Mouse (Mus musculus) 416B (cell line): ENCODE data around the gene Cfdp1.

Experiments
- DNase-seq: peaks from one replicate; pipeline ENCODE4 v3.0.0; 2011; ENCODE audit warnings: low read depth

Cfdp1 gene

DNA sequence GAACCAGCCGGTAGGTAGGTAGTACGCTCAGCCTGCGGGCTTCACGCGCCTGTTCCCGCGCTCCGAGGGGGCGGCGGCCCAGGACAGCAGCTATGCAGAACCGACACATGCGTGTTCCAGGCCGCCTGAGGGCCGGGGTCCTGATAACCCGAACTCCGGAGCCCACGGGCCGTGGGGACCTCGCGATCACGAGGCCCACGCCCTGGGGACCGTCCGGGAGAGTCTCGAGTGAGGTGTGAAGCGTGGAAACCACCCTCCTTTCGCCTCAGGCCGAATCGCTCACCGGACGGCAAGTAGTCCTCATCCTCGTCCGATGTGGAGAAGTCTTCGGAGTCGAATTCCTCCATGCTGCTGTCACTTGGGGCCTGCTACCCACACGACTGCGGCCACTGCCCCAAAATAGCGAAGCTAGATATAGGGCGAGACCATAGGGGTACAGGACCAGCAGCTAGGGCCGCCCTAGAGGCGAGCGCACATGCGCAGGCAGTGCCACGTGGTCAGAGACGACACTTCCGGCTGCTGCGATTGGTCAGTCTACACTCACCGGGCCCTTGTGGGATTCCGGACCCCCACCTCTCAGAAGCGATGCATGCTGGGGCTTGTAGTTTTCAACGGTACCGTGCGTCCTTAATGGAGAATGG, at the start of gene Cfdp1:
Cfdp1 (minus strand) TSS at position 431 of the 641 bp plus-strand sequence.
- peak; percentile 97 for DNase-seq

DNA sequence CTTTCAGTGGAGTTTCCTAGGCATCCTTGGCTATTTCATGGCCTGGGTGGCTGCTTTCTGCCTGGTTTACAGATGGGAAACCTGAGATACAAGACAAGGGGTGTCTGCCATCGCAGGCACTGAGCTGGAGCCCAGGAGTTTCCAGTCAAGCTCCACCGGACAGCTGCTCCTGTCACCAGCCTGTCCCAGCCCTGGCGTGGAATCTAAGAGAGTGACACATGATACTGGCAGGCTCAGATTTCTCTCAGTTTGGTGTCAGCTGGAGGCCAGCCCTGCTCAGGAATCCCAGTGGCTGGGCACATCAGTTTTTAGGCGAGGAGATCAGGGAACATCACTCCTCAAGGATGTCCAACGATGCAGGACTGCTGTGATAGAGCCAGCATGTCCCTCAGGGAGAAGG, 48.0 kb upstream of the Cfdp1 start:
- DNase-seq = no peak

DNA sequence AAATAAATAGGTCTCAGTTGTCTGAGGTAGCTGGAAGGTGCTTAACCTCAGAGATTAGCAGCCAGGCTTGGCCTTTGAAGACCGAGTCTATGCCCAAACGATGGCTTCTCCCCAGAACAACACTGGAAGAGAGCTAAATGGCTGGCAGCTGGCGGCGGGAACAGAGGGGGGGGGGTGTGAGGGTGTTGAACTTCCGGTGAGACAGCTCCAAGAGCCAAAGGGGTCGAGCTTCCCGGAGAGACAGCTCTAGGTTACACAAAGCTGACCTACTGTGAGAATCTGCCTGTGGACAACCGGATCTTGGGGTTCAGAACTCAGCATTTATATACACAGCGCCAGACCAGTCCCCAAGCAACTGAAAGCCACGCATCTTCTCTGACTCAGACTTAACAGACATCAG, 44.5 kb upstream of the Cfdp1 start:
- DNase-seq = no peak

DNA sequence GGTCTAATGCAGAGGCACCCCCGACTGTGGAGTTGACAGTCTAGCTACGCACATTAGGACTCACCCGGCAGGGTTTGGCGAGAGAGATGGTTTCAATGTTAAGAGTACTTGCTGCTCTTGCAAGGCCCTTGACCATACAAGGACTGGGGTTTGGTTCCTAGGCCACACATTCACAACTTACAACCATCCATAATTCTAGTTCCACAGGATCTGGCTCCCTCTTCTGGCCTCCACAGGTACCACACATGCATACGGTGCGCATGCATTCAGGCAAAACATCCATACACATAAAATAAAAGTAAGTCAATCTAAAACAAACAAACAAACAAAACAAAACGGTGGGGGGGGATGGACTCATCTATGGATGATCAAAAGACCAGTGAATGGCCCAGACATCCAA, 40.9 kb upstream of the Cfdp1 start:
- peak; percentile 17 for DNase-seq

DNA sequence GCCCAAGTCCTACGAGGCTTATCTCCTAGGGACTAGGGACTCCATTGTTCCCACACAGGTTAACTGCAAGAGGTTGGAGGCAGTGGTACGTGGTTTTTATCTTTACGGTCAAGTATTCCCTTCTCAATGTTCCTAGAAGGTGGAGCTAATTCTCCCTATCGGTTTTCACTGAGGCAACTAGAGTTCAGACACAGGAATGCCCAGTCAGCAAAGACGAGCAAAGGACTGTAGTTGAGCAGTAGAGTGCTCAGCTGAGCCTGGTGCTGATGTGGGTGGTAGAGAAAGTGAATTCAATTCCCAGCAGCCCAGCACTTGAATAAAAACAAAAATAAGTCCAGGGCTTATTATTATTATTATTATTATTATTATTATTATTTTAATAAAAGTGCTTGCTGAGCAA, 38.5 kb upstream of the Cfdp1 start:
- no peak for DNase-seq

DNA sequence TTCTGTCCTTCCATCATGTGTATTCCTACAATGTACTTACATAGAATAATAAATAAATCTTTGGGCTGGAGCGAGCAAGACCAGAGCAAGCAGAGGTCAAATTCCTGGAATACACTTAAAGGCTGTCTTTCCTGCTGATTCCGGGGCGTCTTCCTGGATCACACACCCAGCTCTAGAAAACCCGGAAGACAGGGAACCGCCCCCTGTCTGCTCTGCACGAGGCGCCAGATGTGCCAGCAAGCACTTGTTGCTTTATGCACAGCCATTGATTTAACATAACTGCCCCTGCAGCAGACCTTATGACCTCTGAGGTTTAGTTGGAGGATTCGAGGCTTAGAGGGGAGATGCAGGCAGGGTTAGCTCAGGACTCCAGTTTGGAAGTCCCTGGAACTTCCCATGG, 37.9 kb upstream of the Cfdp1 start:
- no peak for DNase-seq

DNA sequence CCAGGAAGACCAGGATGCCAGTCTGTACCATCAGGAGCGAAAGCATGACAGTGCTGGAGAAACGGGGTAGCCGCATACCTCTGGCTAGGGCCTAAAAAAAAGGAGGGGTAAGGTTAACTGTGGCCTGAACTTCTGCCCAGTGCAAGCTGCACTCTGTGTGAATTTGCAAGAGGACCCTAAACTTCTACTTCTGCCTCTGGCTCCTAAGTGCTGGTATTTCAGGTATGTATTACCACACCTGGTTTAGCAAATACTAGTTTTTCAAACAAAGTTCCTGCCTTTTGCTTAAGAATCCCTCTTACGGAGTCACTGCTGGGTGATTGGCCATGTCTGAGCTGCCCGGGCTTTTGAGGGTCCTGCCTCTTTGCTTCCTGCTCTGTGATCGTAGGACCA, 36.8 kb upstream of the Cfdp1 start:
- DNase-seq = no peak

DNA sequence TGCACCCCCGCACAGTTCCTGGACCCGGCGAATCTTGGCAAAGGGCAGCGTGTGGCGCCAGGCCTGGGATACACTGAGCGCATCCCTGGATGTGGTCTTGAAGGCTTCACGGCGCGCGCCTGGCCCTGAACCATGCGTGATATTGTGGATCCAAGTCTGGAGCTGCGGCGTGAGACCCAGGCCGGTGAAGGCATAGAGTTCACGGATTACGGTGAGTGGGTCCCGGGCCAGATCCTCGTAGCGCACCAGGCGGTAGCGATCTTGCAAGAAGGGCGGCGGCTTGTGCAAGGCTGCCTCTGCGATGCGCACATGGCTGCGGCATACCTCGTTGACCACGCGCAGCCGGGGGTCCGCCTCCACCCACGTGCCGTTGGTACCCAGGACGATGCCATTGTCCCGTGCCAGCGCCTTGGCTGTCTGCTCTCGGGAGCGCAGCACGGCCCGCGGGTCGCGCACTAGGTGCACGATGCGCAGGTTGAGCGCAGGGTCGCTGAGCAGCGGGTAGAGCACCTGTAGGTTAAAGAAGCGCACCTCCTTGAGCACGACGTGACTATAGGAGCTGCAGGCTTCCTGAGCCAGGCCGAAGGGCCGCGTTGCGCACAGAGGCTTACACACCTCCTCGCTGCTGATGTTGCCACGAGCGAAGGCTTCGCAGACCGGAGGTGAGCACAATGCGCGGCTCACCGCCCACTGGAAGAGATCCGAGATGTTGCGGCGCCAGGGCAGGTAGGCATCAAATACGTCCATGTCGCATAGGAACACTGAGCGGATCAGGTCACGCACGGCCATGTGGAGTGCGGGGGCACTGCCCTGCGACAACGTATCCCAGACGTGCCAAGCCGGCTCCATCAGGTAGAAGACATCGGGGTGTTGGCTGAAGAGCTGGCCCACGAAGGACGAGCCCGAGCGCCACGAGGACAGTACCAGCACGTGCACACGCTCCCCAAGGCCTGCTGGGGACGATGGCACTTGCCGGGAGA, 36.1 kb upstream of the Cfdp1 start:
- DNase-seq = no peak

DNA sequence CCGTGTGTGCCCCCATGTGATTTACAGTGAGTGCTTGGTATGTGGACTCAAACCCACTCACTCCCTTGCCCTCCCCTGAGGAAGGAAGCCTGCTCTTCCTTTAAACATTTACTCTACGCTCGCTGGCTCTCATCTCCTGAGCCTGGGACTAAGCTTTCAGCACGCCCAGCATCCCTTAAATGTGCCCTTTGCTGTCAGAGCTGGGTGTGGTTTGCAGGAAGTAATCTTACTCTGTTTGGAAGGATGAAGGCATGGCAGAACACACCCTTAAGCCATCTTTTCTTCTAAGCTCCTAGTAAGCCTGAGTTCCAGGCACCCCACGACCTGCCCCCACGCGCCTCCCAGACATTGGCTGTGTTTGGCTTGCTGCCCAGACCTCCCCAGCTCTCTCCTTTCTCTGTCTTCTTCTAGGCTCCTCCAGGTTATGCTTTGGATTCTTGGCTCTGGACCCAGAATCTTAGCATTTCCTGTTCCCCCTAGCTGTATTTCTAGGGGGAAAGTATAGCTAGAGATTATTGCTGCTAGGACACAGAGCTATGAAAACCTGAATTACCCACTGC, 34.1 kb upstream of the Cfdp1 start:
- no peak for DNase-seq

DNA sequence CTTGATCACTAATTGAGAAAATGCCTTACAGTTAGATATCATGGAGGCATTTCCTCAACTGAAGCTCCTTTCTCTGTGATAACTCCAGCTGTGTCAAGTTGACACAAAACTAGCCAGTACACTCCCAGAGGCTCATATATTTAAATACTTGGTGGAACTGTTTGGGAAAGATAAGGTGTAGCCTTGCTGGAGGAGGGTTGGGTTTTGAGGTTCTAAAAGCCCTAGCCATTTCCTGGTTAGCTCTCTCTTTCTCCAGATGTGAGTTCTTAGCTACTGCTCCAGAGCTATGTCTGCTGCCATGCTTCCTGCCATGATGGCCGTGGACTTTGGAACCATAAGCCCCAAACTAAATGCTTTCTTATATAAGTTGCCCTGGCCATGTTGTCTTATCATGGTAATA, 33.4 kb upstream of the Cfdp1 start:
- DNase-seq = peak; percentile 19

DNA sequence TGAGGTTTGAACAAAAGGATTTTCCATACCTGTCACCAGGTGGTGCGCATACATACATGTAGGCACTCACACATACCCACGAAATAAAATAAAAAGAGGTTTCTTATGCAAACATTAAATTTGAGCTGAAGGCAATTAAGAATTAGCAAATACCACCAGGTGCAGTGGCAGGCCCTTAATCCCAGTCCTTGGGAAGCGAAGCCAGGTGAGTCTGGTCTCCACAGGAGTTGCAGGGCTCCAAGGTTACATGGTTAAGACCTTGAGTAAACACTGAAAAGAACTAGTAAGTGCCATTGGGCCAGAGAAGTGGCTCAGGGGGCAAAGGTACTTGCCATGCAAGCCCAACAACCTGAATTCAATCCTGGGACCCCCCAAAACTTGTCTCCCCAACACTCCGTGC, 29.5 kb upstream of the Cfdp1 start:
- no peak for DNase-seq

DNA sequence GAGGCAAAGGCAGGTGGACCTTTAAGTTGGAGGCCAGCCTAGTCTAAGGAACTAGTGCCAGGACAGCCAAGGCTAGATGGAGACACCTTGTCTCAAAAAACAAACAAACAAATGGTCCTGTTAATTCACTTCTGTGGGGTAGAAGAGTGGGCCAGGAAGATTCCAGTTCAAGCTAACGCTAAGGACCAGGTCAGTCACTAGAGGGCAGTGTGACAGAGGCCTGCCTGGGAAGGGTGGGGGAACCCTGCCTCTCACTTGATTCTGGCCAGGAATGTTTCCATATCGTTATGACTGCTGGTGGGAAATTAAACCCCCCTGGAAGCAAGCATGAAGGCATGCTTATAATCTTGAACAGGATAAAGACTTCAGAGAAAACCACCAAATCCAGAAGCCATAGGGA, 27.5 kb upstream of the Cfdp1 start:
- peak; percentile 53 for DNase-seq

DNA sequence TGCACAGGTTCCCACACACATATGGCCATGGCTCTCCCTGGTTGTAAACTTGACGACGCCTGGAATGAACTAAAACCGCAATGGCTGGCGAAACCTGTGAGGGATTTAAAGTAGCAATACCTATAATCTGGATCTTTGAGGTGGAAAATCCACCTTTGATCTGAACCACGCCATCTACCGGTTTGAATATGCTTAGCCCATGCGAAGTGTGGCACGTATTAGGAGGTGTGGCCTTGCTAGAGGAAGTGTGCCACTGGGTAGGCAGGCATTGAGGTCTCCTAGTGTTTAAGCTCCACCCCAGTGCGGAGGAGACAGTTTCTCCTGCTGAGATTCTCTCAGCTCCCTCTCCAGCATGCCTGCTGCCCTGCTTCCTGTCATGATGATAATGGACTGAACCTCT, 23.6 kb upstream of the Cfdp1 start:
- peak; percentile 13 for DNase-seq

DNA sequence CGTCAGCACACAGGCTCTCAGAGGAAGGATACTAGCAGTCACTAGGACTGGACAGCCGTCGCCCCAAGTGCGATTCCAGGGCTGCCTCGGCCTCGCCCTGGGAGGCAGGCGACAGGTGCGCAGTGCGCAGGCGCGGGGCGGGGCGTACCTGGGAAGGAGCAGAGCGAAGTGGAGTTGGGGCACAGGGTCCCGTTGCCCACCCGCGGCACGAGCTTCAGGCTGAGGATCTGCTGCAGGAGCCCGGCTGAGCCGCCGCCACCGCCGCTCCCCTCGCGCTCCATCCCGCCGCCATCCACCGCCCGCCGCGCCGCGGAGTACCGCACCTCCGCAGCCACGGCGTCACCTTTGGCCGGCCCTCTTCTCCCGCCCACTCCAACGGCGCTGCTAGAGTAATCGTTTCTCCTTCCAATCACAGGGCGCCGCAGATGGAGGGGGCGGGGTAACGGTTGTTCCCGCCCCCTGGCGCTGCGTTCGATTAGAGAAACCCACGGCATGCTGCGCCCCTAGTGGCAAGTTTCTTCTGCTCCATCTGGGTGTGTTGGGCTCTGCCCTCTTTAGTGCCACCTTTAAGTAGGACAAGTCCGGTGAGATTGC, 22.4 kb upstream of the Cfdp1 start, which contains the start of gene Tmem170:
Tmem170 (minus strand) TSS at position 396 of the 594 bp plus-strand sequence.
- peak; percentile 97 for DNase-seq

DNA sequence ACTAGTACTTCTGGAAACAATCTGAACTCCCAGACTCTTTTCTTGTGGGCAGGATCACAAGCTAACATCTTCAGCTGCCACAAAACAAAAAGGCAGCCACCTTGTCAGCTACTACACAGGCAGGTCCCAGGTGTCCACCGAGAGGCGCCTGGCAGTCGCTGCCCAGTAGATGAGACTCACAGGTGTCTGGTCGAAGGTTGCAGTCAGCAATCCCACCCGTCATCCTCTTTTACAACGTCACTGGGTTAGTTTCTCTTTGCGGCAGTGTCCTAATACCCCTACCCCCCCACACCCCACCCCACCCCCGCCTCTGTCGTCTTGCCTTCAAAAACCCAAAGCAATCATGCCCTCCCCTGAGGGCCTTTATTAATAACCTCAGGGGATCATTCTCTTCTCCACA, 21.7 kb upstream of the Cfdp1 start:
- no peak for DNase-seq

DNA sequence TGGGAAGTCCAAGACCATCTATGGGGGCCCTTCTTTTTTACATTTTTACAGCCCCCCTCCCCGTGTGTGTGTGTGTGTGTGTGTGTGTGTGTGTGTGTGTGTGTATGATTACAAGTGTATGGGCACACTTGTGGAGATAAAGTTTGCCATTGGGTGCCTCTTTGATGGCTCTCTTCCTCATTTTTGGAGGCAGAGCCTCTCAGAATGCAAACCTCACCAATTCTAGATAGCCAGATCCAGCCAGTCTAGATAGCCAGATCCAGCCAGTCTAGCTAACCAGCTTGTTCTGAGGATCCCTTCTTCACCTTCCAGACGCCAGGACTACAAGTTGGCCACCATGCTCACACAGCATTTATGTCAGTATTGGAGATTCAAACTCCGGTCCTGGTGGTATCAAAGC, 17.2 kb upstream of the Cfdp1 start:
- no peak for DNase-seq

DNA sequence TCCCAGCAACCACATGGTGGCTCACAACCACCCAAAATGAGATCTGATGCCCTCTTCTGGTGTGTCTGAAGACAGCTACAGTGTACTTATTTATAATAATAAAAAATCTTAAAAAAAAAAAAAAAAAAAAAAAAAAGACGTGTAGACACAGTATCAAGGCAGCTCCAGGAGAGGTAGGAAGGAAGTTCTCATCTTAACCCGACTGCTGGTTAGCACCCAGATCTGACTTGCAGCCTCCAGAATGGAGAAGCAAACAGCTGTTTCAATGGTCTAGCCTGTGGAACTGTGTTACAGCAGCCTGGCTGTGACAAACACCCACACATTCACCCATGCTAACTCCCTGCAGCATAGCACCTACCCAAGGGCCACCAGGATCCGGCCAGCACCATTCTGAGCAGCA, 16.3 kb upstream of the Cfdp1 start:
- no peak for DNase-seq

DNA sequence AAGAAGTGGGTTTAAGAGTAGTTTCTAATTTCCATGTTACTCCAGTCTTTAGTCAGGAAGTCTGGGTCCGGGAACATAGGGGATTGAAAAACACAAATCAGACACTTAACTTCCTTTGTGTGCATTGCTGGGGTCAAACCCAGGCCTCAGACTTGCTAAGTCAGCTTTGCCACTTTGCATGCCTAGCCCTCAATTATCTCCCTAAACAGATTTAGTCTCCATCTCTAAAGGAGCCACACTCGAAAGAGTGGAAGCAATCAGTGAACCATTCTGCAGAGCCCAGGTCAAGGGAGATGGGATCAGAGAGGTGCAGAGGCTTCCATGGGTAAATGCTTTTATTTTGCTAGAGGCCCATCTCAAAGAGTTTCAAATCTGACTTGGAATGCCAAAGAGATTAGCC, 14.6 kb upstream of the Cfdp1 start:
- DNase-seq = no peak

DNA sequence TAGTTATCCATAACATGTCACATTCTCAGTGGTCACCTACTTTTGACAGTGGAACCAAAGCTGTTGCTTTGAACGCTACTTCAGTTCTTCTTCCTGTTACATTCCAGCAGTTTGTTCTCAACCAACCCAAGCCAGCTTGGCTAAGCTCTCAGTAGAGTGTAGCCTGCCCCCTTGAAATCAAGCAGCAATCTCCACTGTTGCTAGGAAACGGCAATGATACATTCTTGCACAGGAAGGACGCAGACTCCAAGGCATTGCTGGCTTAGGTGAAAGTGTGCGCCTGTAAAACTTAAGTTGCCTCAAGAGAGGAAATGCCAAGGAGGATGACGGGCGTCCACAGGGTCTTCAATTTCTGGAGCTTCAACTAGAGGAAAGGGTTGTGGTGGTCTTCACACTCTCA, 11.8 kb upstream of the Cfdp1 start:
- DNase-seq = no peak

DNA sequence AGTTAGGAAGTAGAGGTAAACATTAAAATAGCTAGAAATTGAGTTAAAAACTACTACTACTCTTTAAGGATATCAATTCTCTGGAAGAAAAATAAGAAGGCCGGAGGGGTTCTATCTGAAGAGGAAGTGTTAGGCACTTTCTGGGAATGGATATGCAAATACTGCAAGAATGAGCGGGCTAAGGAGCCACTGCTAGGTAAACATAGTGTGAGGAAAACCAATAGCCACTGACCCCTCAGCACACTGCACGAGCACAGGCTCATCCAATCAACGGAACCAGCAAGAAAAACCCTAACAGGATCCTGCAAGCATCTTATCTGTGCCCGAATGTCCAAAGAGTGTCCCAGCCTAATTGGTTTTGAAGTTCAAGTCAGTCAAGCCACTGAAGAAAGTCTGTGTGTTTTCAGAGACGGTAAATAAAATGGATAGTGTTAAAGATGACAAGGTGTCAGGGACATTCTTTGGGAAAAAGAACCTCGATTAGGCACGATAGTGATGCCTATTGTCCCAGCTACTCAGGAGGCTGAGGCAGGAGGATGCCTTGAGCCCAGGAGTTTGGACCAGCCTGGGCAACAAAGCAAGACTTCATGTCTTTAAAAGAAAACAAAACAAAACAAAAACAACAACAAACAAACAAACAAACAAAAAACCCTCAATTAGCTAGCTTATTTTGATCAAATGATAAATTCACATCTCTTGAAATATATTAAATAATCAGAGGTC, 11.2 kb upstream of the Cfdp1 start:
- peak; percentile 40 for DNase-seq

DNA sequence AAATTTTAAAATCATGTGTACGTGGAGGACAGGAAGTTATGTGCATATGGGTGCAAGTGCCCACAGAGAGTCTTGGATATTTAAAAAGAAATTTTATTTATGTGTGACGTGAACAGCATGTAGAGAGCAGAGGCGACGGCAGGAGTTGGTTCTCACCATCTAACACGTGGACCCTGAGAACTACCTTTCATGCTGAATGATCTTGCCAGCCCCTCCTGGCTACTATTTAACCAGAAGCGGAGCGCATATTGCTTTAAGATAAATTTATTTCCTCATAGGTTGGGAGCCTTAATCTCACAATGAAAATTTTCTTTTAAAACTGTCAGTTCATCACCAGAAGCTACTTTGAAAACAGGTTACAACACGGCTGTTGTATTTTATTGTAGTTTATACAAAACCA, 10.6 kb upstream of the Cfdp1 start:
- no peak for DNase-seq

DNA sequence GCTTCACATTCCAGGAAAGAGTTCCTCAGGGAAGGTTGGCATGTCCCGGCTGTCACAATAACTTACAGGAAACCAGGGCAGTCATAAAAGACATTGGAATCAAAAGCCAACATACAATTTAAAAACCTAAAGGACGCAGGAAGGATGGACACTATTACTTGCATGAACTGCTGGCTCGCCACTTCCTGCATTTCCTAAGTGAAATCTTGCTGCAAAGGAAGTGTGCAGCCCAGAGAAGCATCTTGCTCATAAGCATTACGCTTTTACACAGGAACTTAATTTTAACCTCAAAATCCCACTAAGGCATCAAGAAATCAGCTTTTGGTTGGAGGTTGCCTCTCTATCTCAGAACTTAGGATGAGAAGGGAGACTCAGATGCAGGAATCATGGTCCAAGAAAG, 9.2 kb upstream of the Cfdp1 start:
- peak; percentile 80 for DNase-seq
